Mouse (Mus musculus) MEL (cell line): Measurements from ENCODE around the gene Gpr62. TPM values are rescaled to one million over a fixed set of nuclear protein-coding genes. Genes with fewer than 3 reads are reported as not detected.

Experiments used
- DNase-seq: peaks from one replicate; pipeline ENCODE4 v3.0.0; 2011; ENCODE audit warnings: low read depth, low spot score
- H3K27ac ChIP-seq: 2 replicates; pipeline ENCODE4 v1.5.1; 2012; ENCODE audit warnings: low read depth, mild to moderate bottlenecking, control low read depth, low read length, moderate library complexity; ENCODE audit not compliant: control insufficient read depth
- H3K27me3 ChIP-seq, 2 experiments: fragments of 150-350 bp in 1 of 2; sonication (generic) in 1 of 2; 2 replicates each; pipeline ENCODE4 v1.6.1; 2012; ENCODE audit warnings: low read length in 2 of 2, mild to moderate bottlenecking in 2 of 2, improper control_type of control experiment in 1 of 2, moderate library complexity in 1 of 2; ENCODE audit not compliant: insufficient read depth in 2 of 2, control insufficient read depth in 1 of 2
- H3K36me3 ChIP-seq, 2 experiments: 2 replicates each; pipeline ENCODE4 v1.6.1; 2012 to 2014; ENCODE audit warnings: low read length in 2 of 2, improper control_type of control experiment in 1 of 2, inconsistent platforms in 1 of 2, mild to moderate bottlenecking in 1 of 2; ENCODE audit not compliant: insufficient read depth in 2 of 2, control insufficient read depth in 1 of 2
- H3K4me1 ChIP-seq, 2 experiments: fragments of 150-350 bp in 1 of 2; sonication (generic) in 1 of 2; 2 replicates each; pipeline ENCODE4 v1.6.1; 2012; ENCODE audit warnings: low read length in 2 of 2, improper control_type of control experiment in 1 of 2, mild to moderate bottlenecking in 1 of 2; ENCODE audit not compliant: insufficient read depth in 2 of 2, control insufficient read depth in 1 of 2
- H3K4me3 ChIP-seq, 2 experiments: fragments of 150-350 bp in 1 of 2; sonication (generic) in 1 of 2; 2 replicates each; pipeline ENCODE4 v1.5.1; 2012; ENCODE audit warnings: low read depth in 2 of 2, low read length in 2 of 2, mild to moderate bottlenecking in 2 of 2, moderate library complexity in 2 of 2, control low read depth in 1 of 2, improper control_type of control experiment in 1 of 2; ENCODE audit not compliant: control insufficient read depth in 1 of 2, insufficient read depth in 1 of 2
- H3K79me2 ChIP-seq: 2 replicates; pipeline ENCODE4 v1.6.1; 2012; ENCODE audit warnings: mild to moderate bottlenecking, low read length, moderate library complexity; ENCODE audit not compliant: control insufficient read depth, poor library complexity, insufficient read depth
- H3K9ac ChIP-seq: 2 replicates; pipeline ENCODE4 v1.6.1; 2012; ENCODE audit warnings: low read depth, mild to moderate bottlenecking, control low read depth, low read length, moderate library complexity; ENCODE audit not compliant: control insufficient read depth, poor library complexity, severe bottlenecking
- H3K9me3 ChIP-seq: fragments of 150-350 bp; sonication (generic); replicated peaks from 2 replicates; pipeline ENCODE4 v1.6.1; 2012; ENCODE audit warnings: mild to moderate bottlenecking, low read length, improper control_type of control experiment, moderate library complexity; ENCODE audit not compliant: insufficient read depth
- BHLHE40 ChIP-seq: IDR thresholded peaks from 2 replicates; pipeline ENCODE4 v1.6.1; 2012; ENCODE audit warnings: low read depth, mild to moderate bottlenecking, inconsistent platforms, low read length, improper control_type of control experiment, borderline replicate concordance
- CHD2 ChIP-seq: IDR thresholded peaks from 2 replicates; pipeline ENCODE4 v1.6.1; 2011; ENCODE audit warnings: low read length, improper control_type of control experiment
- ELF1 ChIP-seq: IDR thresholded peaks from 2 replicates; pipeline ENCODE4 v1.6.1; 2014; ENCODE audit warnings: low read depth, mild to moderate bottlenecking, inconsistent platforms, low read length, improper control_type of control experiment, moderate library complexity
- EP300 ChIP-seq, 2 experiments: IDR thresholded peaks; 2 replicates each; pipeline ENCODE4 v1.6.1; 2011; ENCODE audit warnings: improper control_type of control experiment in 2 of 2, low read length in 2 of 2, low read depth in 1 of 2, mild to moderate bottlenecking in 1 of 2
- GATA1 ChIP-seq: IDR thresholded peaks from 2 replicates; pipeline ENCODE4 v1.6.1; 2011; ENCODE audit warnings: low read depth, low read length, improper control_type of control experiment
- MAX ChIP-seq: IDR thresholded peaks from 2 replicates; pipeline ENCODE4 v1.6.1; 2011; ENCODE audit warnings: low read length, improper control_type of control experiment
- MAZ ChIP-seq: IDR thresholded peaks from 2 replicates; pipeline ENCODE4 v1.6.1; 2012; ENCODE audit warnings: low read depth, mild to moderate bottlenecking, inconsistent platforms, low read length, improper control_type of control experiment
- MEF2A ChIP-seq: IDR thresholded peaks from 2 replicates; pipeline ENCODE4 v1.6.1; 2014; ENCODE audit warnings: low read depth, mild to moderate bottlenecking, inconsistent platforms, low read length, improper control_type of control experiment; ENCODE audit not compliant: poor library complexity, insufficient replicate concordance, severe bottlenecking; ENCODE audit errors: extremely low read depth
- MXI1 ChIP-seq: IDR thresholded peaks from 2 replicates; pipeline ENCODE4 v1.6.1; 2011; ENCODE audit warnings: mild to moderate bottlenecking, low read depth, low read length, improper control_type of control experiment
- MYC ChIP-seq: IDR thresholded peaks from 2 replicates; pipeline ENCODE4 v1.6.1; 2011; ENCODE audit warnings: low read depth, mild to moderate bottlenecking, low read length, improper control_type of control experiment, moderate library complexity
- POLR2AphosphoS2 ChIP-seq: IDR thresholded peaks from 2 replicates; pipeline ENCODE4 v1.6.1; 2011; ENCODE audit warnings: low read length, improper control_type of control experiment
- RAD21 ChIP-seq: IDR thresholded peaks from 2 replicates; pipeline ENCODE4 v1.6.1; 2011; ENCODE audit warnings: mild to moderate bottlenecking, low read depth, low read length, improper control_type of control experiment
- RCOR1 ChIP-seq: IDR thresholded peaks from 2 replicates; pipeline ENCODE4 v1.6.1; 2012; ENCODE audit warnings: low read depth, mild to moderate bottlenecking, inconsistent platforms, low read length, improper control_type of control experiment
- TBP ChIP-seq: IDR thresholded peaks from 2 replicates; pipeline ENCODE4 v1.8.0; 2011; ENCODE audit warnings: low read depth, low read length, improper control_type of control experiment
- UBTF ChIP-seq: IDR thresholded peaks from 2 replicates; pipeline ENCODE4 v1.6.1; 2012; ENCODE audit warnings: low read depth, mild to moderate bottlenecking, inconsistent platforms, low read length, improper control_type of control experiment, moderate library complexity, borderline replicate concordance; ENCODE audit not compliant: insufficient read depth
- ZMIZ1 ChIP-seq: IDR thresholded peaks from 2 replicates; pipeline ENCODE4 v1.6.1; 2012; ENCODE audit warnings: low read depth, mild to moderate bottlenecking, inconsistent platforms, low read length, improper control_type of control experiment, moderate library complexity
- polyA plus RNA-seq, 2 experiments: library from polyadenylated mRNA; stranded (reverse) in 1 of 2; unstranded in 1 of 2; fragments of >175 nt in 1 of 2; fragments of >200 nt in 1 of 2; gene quantifications; 2 replicates each; pipeline versions ENCODE4 v1.2.1 to v1.2.4; 2012; ENCODE audit warnings: low replicate concordance in 2 of 2, low read depth in 1 of 2; ENCODE audit not compliant: insufficient read length in 2 of 2, insufficient read depth in 1 of 2, missing spikeins in 1 of 2
- total RNA-seq: library from RNA; depleted of rRNA; stranded (reverse); fragments of 300-350 nt; gene quantifications from 2 replicates; pipeline ENCODE4 v1.2.3, GENCODE M21; 2012

Gpr62 gene
- total and polyA plus RNA-seq, 3 experiments, result 0.10 TPM; not detected in 2

GRCm38 (mm10) chr9:106451298-106451697 is 14.4 kb downstream of the Gpr62 start:
- Histone ChIP-seq H3K4me3 (no peak overlapping the region), H3K9ac (no peak overlapping the region), H3K4me1 (peaks cover 0 to 9% of the 10 kb centered on the region in 2 experiments; a peak in 2 of 4 replicates)
- TF ChIP-seq ELF1 (no peak), GATA1 (no peak), EP300 (IDR thresholded peaks at IDR 0.05; ENCODE audit: low read depth in 1 of 2, low read length in 2 of 2) (no peak), RCOR1 (no peak), MAX (no peak), MYC (no peak), UBTF (no peak)
- TF ChIP-seq, all 39 proteins: peak for 0
- no peak for DNase-seq
- Histone ChIP-seq H3K9me3 (no peaks in the 10 kb centered on the region), H3K27me3 (no peaks in the 10 kb centered on the region), H3K79me2 (peaks cover 3% of the 10 kb centered on the region; the same call in 1 of the 2 replicates), H3K36me3 (peaks cover 0 to 4% of the 10 kb centered on the region in 2 experiments; a peak in 2 of 4 replicates), H3K27ac (no peak overlapping the region)

GRCm38 (mm10) chr9:106450661-106451060 is 15.1 kb downstream of the Gpr62 start:
- Histone ChIP-seq H3K79me2 (peaks cover 3% of the 10 kb centered on the region; the same call in 1 of the 2 replicates), H3K36me3 (peaks cover 0 to 4% of the 10 kb centered on the region in 2 experiments; a peak in 2 of 4 replicates), H3K4me1 (peaks cover 0 to 11% of the 10 kb centered on the region in 2 experiments; a peak in 2 of 4 replicates), H3K27ac (no peak overlapping the region), H3K27me3 (no peaks in the 10 kb centered on the region), H3K9me3 (no peaks in the 10 kb centered on the region), H3K4me3 (no peak overlapping the region), H3K9ac (no peak overlapping the region)
- DNase-seq, result no peak
- TF ChIP-seq RAD21 (no peak), EP300 (IDR thresholded peaks at IDR 0.05; ENCODE audit: low read depth in 1 of 2, low read length in 2 of 2) (no peak), ELF1 (no peak), ZMIZ1 (no peak), UBTF (no peak)

- Histone ChIP-seq H3K27me3 (no peaks in the 10 kb centered on the region), H3K9me3 (no peaks in the 10 kb centered on the region), H3K36me3 (peaks cover 0 to 4% of the 10 kb centered on the region in 2 experiments; a peak in 2 of 4 replicates), H3K9ac (no peak overlapping the region), H3K4me1 (peaks cover 0 to 11% of the 10 kb centered on the region in 2 experiments; a peak in 2 of 4 replicates), H3K79me2 (peaks cover 3% of the 10 kb centered on the region; the same call in 1 of the 2 replicates), H3K4me3 (no peak overlapping the region), H3K27ac (no peak overlapping the region)
- TF ChIP-seq BHLHE40, result no peak
- TF ChIP-seq POLR2AphosphoS2, result no peak
- TF ChIP-seq MAZ, result no peak
- no peak for TF ChIP-seq MXI1
- no peak for TF ChIP-seq CHD2
- TF ChIP-seq RAD21, result no peak
- no peak for TF ChIP-seq TBP
- TF ChIP-seq MEF2A, result no peak
- DNase-seq, result no peak
These were observed 15.8 kb downstream of the Gpr62 start for GRCm38 (mm10) chr9:106449947-106450346.
